Mouse (Mus musculus) layer of hippocampus, postnatal 25 days (tissue): ENCODE results near the gene Proser1. TPM values are rescaled to one million over a fixed set of nuclear protein-coding genes. Genes with fewer than 3 reads are reported as not detected.

Source experiments
- total RNA-seq, 2 experiments: library from RNA; stranded (reverse); gene quantifications; 2 replicates each; pipeline ENCODE4 v1.2.3; 2021

Proser1 gene
- total RNA-seq, 2 experiments from 2014 or later: 21.2 to 28.3 TPM

Other genes starting within 250 kb of the Proser1 start
- 1 to 10 TPM; 6.7 to 9.0 TPM for gene Nhlrc3, start 334 bp upstream of the Proser1 start, total RNA-seq
- under 1 TPM in 1 of 2 experiments, not detected in 1; 0.47 TPM for gene Stoml3, start 25.0 kb downstream of the Proser1 start, total RNA-seq
- gene Frem2, start 193.7 kb downstream of the Proser1 start, total RNA-seq: 1 to 10 TPM; 1.7 to 2.3 TPM